Mouse (Mus musculus) large intestine, adult 2 months (tissue): ENCODE data around the gene Wdr5. TPM values are rescaled to one million over a fixed set of nuclear protein-coding genes. Genes with fewer than 3 reads are reported as not detected.

Experiments
- DNase-seq: peaks from one replicate; pipeline ENCODE4 v3.0.0-alpha.2; 2012; ENCODE audit warnings: low read depth, low spot score
- WGBS: fragments of 180-500 bp; shearing (Covaris S2); methylation state at CpG from one replicate; pipeline ENCODE4 v1.1.7; 2018; 5-methylcytosine and 5-hydroxymethylcytosine counted together
- polyA plus RNA-seq: library from polyadenylated mRNA; depleted of rRNA; stranded (reverse); fragments of >200 nt; gene quantifications from 2 replicates; pipeline ENCODE4 v1.2.3, GENCODE M21; 2012; rRNA removed

Gene Wdr5
- polyA plus RNA-seq = 25.2 and 26.1 TPM in 2 replicates

DNA sequence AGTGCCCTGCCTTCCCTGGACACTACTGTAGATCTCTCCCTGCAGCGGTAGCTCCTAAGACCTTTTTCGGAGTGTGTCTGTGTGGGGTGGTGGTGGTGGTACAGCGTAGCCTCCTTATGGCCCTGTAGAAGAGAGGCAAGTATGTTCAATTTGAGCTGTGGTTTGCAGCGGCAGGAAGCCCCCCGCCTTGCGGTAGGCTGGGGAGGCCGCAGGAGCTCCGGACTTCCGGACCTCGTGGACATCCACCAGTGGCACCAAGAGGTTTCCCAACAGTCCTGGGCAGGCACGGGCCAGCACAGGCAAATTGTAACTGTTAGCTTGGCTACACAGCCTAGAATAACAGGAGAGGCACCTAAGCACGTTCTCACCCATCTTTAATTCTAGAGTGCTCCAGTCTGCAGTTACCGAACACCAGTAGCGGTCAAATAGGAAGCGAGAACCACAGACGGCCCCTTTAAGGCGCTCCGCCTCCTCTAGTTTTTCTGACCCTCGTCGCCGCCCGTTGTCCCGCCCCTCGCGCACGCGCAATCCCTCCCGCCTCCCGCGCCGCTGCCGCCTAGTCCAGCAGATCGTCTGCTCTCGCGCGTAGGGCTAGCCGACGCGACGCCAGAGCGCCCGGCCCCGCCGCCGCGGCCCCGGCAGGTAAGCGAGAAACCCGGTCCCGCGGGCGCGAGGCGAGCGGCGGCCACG is at the start of gene Wdr5:
Gene Wdr5 (plus strand): TSS at position 519 of the 690 bp plus-strand sequence.
- DNase-seq = peak; percentile 52
- WGBS = under 1% methylated on average over 57 of the region's 57 CpGs

DNA sequence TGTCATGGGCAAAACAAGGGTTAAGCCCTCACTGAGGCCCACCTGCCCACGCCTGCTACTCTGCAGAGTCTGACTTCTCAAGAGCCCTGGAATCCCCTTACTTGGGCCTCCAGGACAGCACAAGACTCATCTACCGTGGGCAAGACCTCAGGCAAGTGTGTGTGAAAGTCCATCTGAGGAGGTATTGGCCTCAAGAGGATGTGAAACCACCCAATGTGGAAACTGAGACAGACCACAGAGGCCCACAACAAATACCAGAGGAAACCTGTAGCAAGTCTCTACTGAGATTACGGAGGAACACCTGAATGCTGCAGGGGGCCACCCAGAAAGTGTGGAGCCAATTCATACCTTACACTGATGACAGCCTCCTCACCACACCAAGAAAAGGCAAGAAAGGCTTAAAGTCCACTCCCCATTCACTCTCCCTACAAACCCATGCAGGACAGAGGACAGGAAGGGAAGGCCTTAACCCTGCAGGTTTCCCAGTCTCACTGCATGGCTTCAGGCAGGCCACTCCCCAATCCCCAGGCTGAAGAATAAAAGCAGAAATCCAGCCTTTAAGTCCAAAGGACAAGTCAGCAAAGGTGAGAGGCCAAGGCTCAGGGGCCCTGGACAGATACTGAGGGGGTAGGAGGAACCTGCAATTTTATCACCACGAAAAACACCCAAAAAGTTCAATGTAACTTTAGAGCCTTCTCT is 45.5 kb upstream of the Wdr5 start:
- no peak for DNase-seq
- WGBS = 69% methylated on average over 4 of the region's 4 CpGs

DNA sequence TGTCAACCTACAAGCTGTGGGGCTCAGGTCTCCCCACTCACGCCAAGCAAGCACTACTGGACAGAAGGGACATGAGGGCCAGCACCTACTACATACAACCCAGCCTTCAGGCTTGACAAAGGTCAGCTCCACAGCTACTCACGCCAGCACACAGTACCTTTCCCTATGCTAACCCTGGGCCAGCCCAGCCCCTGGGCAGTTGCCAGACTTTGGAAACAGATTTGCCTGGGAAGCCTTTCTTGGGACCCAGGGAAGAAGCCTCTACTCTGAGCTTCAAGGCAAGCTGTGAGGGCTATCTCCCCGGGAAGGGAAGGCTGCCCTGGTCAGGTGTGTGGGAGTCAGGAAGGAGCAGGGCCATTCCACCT is 45.0 kb upstream of the Wdr5 start:
- DNase-seq = no peak
- WGBS = 38% methylated on average over 3 of the region's 3 CpGs

DNA sequence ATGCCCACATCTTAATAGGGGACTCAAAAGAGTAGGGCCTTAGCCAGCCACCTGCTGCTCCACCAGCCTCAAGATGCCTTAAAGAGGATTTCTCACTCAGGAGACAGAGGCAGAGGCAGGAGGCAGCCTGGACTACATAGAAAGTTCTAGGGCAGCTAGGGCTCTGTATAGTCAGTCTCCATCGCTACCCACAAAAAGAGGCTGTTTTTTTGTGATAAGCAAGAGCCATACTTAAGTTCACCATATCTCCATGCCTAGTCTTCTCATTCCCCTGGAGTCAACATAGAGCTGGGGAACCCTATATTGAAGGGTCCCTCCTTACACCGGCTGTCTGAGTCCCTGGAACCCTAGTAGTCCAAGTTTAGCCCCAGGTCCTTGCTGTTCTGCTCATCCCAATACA is 44.4 kb upstream of the Wdr5 start:
- no peak for DNase-seq
- 94% methylated on average over 2 of the region's 2 CpGs for WGBS

DNA sequence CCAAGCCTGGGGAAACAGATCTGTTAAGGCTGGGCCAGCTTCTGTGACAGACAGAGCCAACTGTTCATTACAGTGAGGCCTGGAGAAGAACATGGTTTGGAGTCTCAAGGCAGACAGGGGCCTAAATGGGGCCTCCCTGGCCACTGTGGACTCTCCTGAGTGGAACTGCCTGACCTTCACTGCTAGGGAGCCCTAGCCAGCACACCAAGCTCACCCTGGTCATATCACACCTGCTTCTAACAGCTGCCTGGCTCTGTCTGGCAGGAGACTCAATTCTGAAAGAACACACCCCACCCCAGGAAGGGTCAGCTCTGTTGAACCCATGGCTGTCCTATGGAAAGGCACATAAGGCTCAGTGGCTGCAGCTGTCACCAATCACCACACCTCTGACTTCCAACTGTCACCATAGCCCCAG is 43.8 kb upstream of the Wdr5 start:
- DNase-seq = no peak

DNA sequence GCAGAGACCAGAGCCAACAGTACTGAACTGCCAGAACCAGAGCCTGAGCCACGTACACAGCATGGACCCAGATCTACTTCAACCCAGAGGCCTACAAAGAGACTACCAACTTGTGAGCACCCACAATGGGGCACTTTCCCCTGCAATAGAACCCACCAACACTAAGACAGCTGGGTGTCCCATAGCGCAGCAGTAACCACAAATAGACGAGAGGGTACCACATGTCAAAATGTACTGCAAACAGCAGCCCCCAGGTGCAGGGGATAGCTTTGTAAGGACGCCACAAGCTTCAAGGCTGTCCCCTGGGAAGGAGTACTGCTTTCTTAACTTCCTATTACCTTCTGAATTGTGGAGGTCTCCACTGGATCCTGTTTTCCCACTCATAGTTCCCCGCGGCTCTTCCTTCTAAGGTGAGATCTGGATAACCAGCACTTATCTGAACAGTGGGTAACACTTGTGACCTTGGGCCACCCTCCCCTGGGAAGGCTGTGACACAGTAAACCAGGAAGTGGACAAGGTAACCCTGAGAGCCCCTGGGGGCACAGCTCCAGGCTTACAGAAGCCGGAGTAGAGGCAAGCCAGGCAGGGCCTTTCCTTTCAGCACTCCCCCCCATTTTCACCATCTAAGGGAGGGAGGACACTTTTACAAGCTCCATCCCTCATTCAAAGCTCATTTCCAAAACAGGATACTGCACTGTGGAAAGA is 41.7 kb upstream of the Wdr5 start:
- 60% methylated on average over 7 of the region's 7 CpGs for WGBS
- DNase-seq = no peak

DNA sequence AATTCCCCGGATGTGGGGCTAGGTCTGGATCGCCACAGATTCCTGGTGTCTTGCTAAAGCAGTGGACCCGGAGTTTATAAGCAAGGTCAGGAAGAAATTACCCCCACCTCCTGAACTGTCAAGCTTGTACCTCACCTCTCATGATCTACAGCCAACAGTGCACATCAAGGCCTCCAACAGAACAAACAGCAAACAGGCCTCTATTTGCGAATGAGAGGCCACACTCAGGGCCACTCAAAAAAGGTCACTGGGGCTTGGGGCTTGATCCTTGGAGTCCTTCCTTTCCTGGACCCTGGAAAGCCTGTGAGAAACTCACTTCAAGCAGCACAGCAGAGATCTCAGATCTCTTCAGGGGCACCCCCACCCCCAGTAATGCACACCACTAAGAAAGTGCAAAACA is 41.0 kb upstream of the Wdr5 start:
- no peak for DNase-seq
- 13% methylated on average over 4 of the region's 4 CpGs for WGBS

DNA sequence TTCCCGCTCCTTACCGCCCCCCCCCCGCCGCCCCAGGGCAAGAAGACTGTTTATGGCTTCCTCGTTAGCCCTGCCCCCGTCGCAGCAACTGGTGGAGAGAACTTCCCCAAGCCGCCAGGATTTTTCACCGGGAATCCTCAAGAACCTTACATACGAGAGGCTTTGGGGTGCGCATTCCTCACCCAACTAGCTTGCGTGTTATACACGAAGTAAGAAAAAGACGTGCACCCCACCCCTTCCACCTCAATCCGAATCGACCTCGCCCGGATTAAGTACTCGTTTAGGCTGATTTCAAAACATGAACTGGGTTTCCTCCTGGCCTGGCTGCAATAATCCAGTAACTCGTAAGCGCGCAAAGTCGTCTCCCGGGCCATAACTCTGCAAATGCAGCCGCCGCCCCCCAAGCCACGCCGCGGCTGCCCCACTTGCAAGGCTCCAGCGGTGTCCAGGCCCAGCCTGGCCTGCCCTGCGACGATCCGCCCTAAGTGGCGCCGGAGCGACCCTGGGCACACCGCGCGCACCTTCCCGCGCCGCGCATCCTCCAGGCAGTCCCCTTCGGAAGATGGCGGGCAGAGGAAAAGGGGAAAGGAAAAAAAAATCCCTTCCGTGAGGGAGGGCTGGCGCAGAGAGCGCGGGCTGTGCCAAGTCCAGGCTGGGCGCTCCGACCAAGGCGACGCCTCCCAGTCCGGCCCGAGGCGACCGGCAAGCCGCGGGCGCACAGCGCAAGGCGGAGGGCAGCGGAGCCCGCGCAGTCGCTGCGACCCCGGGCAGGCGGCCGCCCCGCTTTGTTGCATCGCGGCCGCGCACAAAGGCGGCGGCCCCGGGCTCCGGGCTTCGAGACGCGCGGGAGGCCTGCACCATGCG is 40.1 kb upstream of the Wdr5 start:
- no peak for DNase-seq
- under 1% methylated on average over 84 of the region's 84 CpGs for WGBS

DNA sequence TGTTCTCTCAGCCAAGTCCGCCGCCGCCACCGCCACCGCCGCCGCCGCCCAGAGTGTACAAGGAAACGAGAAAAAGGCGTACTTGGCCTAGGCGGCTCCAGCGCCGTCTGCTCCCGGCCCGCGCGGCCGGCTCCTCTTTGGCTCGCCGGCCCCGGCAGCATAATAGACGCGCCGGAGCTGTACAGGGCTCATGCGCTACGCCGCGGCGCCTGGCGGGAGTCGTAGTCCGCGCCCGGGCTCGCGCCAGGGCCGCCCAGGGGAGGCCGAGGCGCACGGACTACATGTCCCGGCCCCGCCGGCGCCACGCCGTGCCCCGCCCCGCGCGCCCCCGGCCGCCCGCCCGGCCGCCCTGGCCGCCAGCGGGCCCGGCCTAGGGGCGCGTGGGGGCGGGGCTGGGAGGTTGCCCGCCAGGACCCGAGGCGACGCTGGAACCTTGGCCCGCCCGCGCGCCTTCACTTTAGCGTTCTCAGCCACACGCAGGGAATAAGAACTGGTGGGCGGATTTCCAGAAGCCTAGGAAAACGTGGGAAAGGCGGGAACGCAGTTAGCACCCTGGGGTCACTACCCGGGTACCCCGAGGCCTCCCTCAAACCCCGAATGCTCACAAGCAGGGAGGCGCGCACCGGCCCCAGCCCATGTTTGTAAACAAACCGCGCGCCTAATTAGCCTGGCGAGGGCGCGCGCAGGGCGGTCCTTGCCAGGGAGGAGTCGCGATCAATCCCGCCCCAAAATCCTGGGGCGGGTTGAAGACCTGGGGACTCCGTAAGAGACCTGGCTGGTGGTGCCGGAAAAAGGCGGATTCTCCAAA is 39.3 kb upstream of the Wdr5 start:
- 1% methylated on average over 96 of the region's 96 CpGs for WGBS
- peak; percentile 64 for DNase-seq

DNA sequence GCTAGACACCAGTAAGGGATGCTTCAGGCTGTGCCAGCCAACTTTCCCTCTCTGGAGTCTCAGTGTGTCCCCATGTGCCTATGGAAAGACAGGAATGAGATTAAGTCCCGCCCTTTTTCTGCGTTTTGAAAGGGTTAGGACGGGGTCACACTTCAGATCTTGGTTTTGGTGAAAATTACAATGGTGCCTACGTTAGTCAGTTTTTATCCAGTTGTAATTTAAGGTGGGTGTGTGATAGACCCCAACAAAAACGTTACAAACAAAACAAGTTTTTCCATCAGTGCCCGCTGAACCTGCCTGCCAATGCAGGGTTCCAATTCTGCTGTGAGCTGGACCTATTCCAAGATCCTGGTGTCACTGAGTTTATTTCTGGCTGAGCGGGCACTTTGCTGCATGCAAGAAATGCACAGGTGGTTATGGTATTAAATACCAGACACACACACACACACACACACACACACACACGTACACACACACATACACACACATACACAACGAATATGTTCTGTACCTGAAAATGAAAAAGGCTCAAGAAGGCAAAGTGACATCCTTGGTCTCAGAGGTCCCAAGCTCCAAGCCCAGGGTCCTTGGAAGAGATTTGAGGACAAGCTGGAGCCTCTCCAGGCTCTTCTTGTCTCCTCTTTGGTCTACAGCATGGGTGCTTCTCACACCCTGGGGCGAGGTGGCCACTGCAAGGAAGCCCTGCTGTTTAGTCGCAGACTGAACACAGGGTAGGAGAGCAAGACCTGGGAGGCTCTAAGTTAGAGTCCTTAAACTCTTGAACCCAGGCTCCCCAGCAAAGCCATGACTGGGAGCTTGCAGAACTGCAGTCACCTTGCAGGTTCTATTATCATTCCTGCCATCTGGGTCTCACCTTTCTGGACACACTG is 38.4 kb upstream of the Wdr5 start:
- no peak for DNase-seq
- 17% methylated on average over 11 of the region's 11 CpGs for WGBS

DNA sequence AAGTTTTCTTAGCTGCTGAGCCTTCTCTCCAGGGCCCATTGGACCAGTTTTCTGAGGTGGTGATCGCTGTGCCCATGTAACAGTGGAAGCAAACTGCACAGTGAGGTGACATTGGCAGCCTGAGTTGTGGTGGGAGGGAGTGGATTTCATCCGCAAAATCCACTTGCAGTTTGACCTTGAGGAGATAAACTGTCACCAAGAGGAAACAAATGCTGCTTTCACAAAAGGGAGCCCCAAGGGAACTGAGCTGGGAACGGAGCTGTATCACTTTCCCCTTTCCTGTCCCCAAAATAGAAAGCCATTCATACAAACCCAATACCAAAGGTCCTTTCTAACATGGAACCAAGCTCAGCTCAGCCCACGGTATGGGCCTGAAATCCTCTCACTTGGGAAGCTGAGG is 35.1 kb upstream of the Wdr5 start:
- no peak for DNase-seq
- 74% methylated on average over 4 of the region's 4 CpGs for WGBS

DNA sequence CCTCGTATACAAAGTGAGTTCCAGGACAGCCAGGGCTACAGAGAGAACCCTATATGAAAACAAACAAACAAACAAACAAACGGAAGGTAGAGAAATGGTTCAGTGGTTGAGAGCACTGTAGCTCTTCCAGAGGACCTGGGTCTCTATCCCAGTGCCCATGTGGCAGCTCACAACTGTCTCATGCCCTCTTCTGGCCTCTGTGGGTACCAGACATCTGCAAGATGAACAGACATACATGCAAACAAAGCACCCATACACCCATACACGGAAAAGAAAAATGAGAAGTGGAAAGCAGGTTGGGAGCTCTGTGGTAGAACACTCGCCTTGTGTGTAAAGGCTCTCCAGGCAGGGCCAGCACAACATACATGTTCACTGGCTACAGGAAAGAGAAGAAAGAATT is 34.6 kb upstream of the Wdr5 start:
- 73% methylated on average over 4 of the region's 4 CpGs for WGBS
- no peak for DNase-seq

DNA sequence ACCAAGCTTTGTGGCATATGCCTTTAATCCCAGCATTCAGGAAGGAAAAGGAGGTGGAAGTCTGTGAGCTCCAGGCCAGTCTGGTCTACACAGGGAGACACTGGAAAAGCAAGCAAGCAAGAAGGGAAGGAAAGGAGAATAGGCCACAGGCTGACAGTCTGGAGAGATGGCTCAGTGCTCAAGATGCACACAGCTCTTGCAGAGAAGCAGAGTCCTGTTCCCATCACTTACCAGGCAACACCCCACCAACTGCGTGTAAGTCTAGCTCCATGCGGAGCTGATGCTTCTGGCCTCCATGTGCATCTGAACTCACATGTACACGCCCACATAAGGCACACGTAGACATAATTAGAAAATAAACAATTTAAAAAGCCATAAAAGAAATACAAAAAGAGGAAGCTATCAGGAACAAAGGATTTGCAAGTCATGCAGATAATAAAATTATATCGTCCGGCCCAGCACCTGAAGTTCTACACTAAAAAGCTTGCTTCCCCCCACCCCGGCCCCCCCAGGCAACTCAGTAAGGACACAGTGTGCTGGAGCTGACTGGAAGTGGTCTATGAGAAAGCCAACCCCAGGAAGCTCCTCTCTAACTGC is 32.6 kb upstream of the Wdr5 start:
- DNase-seq = no peak
- 49% methylated on average over 7 of the region's 7 CpGs for WGBS

DNA sequence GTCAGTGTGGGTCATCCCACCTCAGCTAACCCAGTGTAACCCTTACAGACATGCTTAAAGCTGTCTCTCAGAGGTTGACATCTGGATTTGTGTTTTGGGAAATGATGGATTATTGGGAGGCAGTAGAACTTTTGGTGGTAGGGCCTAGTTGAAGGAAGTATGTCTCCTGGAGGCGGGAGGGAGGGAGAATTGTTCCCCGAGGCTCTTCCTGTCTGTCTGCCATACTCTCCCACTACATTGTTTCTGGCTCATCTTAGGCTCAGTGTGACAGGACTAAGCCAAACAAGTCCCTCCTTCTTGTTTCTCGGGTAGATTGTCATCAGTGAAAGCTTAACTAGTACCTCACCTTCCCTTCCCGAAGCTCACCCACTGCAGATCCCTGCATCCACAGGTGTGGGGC is 28.2 kb upstream of the Wdr5 start:
- WGBS = 61% methylated on average over 4 of the region's 4 CpGs
- no peak for DNase-seq

DNA sequence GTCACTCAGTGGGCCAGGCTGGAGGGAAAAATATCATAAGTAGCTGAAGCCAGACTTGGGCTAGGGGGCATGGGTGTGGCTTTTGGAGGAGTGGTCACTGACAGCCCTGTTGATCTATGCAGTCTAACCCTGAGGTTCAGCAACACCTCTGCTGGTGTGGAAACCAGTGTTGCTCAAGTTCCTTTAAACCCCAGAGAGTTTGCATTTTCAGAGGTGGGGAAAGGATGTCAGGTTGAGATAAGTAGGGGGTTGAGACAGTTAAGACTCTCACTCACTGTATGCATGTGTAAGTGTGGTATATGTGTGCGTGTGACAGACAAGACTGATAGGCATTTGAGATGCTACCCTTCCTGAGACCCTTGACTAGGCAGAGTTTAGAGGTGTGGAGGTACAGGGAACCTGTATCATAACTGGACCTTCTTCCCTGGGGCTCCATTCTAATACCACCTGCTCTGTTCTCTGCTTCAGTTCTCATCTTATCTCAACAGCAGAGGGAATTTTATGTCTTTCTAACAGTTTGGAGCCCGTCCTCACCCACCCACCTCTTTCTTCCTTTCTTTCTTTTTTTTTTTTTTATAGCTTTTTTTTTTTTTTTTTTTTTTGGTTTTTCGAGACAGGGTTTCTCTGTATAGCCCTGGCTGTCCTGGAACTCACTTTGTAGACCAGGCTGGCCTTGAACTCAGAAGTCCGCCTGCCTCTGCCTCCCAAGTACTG is 27.5 kb upstream of the Wdr5 start:
- DNase-seq = no peak
- WGBS = 70% methylated on average over 3 of the region's 4 CpGs

DNA sequence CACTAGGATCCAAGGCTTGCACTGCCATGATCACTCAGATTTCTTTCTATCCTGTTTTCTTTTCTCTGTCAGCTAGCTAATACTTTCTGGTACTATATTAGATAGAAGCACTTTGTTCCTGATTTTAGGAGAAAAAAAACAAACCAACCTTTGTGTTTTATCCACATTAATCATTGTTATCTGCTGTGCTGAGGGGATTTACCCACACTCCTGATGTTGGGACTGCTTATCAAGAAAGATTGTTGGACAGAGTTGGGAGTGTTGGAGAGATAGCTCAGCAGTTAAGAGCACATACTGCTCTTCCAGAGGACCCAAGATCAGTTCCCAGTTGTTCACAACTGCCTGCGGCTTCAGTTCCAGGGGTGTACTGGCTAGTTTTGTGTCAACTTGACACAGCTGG is 26.6 kb upstream of the Wdr5 start:
- 95% methylated on average over 1 of the region's 1 CpGs for WGBS

DNA sequence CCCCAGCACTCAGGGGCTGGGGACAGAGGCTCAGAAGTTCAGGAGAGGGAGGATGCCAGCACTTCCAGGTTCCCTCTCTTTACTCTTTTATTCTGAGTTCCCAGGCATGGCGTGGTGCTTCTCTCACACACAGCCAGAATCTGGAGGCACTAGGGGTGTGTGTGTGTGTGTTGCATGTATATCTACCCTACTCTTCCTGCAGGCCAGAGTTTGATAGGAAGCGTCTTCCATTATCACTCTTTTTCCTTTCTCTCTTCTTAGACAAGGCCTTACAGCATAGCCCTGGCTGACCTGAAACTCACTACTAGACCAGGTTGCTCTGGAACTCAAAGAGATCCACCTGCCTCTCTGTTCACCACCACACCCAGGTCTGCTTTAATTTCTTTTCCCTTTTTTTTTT is 24.0 kb upstream of the Wdr5 start:
- 93% methylated on average over 2 of the region's 2 CpGs for WGBS
- DNase-seq = no peak

More for the DNA sequence above, 26.6 kb upstream of the Wdr5 start:
- DNase-seq = no peak
